Mouse (Mus musculus): ENCODE measurements at regions not wholly inside any gene's neighbourhood (a gene's known extent, or its start where the extent isn't known, plus 50 kb on each side); places are given as distances from the start of the nearest gene placed in this dataset.
A peak's percentile ranks its signal among the peaks of the same experiment; 100 is the strongest.

- peak; percentile 16 to 35 for DNase-seq (ENCODE audit: low spot score in 2 of 2)
Observed at GRCm38 (mm10) chr3:78901838-78902484, 384.4 kb downstream of the Rapgef2 start.

DNA sequence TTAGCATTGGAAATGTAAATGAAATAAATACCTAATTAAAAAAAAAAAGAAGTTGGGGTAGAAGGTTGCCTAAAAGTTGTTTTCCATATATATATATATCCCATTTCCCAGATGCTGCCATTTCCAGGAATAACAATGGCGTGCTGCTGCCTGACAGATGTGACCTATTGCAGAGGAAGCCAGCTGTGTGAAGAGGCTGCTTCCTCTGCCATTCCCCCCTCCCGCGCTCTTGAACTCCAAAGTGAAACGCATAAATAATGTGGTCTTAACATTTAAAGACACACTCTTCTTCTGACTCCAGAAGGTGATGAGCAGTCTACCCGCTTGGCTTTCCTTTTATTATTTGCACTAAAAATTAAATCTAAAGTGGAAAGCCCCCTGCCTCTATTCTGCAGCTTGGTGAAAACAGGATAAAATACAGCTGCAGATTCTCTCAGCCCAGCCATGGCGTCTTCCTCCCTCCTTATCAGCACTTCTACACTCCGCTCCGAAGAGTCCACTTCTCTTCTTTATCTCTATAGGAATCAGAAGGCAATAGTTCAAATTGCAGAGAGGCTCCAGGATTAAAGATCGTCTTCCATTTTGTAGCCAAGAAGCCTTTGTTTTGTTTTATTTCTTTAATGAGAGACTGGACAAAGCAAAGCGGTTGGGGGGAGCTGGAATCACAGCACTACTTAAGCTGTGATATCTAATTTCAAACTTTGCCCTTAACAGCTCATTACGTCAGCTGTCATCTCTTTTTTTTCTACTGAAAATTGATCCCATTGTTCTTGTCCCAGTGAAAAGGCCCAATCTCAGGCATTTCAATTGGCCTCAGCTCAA, 385.1 kb downstream of the Rapgef2 start:
- no peak for DNase-seq (ENCODE audit: low spot score in 2 of 2)

- DNase-seq (ENCODE audit: low spot score in 2 of 2) = no peak
Observed at GRCm38 (mm10) chr3:78899446-78900230, 386.7 kb downstream of the Rapgef2 start.

DNA sequence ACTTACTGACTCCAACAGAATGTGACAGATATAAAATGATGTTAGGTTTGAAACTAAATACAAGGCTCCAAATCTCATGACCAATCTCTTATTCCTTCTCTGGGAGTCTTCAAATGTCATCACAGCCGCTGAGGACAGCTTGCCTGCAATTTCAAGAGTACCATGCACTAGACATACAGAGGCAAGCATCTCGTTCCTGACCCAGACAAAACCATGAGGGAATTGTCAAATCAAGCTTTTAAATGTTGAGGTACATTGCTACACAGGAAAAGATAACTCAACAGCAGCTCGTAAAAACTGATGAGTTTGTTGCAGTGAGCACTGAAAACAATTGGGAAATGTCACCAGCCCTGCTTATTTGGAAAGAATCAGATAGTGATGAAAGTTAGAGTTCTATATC, 397.0 kb downstream of the Rapgef2 start:
- no peak for DNase-seq (ENCODE audit: low spot score in 2 of 2)

- no peak for DNase-seq (ENCODE audit: low spot score in 2 of 2)
Observed at GRCm38 (mm10) chr3:78884715-78885114, 401.6 kb downstream of the Rapgef2 start.

- DNase-seq (ENCODE audit: low spot score in 2 of 2) = no peak
Observed at GRCm38 (mm10) chr3:78884029-78884428, 402.3 kb downstream of the Rapgef2 start.

DNA sequence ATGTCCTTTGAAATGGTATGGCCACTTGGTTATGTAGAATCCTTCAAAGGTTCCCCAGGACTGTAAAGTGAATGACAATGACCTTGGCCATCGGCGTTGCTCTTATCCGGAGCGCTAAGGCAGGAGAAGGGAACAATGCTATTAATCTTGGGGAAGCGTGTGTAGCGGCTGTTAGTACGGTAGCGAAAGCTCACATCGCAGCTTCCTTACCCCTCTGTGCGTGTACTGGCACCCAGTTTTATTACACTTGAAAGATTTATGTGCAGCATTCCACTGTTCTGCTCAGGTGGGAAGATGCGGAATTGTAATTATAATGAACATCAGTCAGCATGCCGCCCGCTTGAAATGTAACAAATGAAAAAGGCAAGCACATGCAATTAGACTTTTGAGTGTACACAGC, 406.2 kb downstream of the Rapgef2 start:
- DNase-seq (ENCODE audit: low spot score in 2 of 2) = no peak

DNA sequence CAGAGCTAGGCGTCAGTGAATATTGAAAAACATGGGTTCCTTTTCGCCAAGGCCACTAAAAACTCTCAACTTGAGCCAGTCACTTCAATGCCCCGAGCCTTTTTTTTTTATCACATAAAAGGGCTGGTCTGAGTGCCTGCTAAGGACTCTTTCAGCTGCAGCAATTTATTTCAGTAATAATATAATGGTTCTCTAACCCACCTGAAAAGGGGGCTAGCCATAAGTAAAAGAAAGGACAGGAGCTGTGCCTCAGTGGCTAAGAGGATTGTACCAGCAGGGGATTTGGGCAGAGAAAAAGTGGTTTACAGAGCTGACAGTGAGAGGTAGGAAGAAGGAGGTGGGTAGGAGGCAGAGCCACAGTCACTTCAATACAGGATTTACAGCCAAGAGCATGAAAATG, 409.0 kb downstream of the Rapgef2 start:
- no peak for DNase-seq (ENCODE audit: low spot score in 2 of 2)

DNA sequence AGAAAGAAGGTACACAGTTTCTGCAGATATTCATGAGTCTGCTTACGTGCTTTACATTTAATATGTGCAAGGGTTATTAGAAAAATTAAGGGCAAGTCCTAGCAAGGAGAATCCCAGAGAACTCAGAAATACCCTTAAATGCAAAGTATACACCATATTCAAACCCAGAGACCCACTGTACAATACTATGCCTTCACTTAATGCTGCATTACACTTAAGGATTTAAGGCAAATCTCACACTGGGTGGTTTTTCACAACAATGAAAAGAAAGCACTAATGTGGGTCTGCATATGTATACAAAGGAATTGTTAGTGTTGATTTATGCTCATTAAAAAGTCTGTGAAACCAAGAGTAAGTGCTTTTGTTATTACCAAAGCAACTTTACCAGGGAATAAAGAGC, 419.4 kb downstream of the Rapgef2 start:
- DNase-seq (ENCODE audit: low spot score in 2 of 2) = no peak

DNA sequence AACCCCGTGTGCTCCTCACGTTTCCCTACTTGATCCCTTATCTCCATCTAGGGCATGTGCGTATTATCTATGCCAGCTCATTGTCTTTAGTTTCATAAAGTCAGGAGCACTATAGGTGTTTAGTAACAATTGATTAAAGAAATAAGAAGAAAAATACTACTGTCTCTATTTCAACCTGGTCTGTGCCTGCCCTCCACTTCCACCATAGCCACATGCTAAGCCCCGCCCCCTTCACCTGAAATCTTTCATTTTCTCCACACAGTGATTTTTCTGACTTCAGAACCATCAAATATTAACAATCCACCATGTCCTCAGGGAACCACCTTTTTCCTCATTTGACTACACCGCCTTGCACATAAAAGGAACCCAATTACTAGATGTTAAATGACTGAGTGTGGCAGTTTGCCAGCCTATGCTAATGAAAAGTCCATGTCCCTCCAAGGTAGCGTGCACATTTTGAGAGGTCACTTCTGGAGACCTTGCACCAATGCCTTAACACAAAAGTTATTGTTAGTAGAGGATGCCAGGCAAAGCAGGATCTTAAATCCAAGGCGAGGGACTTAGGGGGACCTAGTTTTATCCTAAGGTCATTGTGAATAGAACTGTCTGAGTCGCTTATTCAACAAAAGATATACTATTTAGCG, 420.1 kb downstream of the Rapgef2 start:
- no peak for DNase-seq (ENCODE audit: low spot score in 2 of 2)

GRCm38 (mm10) chr3:78863005-78863404, 423.3 kb downstream of the Rapgef2 start:
- no peak for DNase-seq (ENCODE audit: low spot score in 2 of 2)

GRCm38 (mm10) chr3:78846617-78847318, 439.5 kb downstream of the Rapgef2 start:
- DNase-seq (ENCODE audit: low spot score in 2 of 2) = no peak

DNA sequence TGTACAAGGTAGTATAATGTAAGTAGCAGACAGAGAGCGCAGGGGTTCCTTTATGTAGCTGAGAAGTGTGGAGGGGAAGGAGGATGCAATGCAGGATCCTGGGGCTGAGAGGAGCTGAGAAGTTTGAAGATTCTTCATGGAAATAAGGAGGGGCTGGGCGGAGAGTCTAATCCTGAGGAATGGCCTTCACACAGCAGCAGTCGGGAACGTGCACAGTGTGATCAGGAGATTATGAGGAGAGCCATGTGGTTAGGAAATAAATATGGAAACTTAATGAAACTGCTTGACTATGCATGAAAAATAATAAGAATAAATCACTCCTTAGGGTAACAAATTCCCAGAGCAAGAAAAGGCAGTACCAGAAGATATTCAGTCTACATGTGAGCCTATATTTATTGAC, 445.1 kb downstream of the Rapgef2 start:
- no peak for DNase-seq (ENCODE audit: low spot score in 2 of 2)

GRCm38 (mm10) chr3:78836824-78837223, 449.5 kb downstream of the Rapgef2 start:
- DNase-seq (ENCODE audit: low spot score in 2 of 2) = no peak

DNA sequence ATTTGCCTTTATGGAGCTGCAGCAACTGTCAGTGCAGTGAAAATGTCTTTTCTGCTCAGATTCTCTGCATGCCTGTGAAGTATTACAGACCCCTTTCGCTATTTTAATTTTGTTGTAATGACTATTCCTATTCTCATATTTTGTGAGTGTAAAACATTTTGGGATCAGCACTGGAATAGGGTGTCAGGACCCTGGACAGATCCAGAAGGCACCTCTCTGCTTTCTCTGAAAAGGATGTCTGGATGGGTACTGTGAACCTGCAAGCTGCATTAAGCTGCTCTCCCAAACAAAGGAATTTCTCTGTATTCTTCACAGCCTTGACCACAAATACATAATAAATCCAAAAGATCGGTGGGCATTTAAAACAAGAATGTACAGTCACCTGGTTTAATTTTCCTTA, 460.8 kb downstream of the Rapgef2 start:
- no peak for DNase-seq (ENCODE audit: low spot score in 2 of 2)

DNA sequence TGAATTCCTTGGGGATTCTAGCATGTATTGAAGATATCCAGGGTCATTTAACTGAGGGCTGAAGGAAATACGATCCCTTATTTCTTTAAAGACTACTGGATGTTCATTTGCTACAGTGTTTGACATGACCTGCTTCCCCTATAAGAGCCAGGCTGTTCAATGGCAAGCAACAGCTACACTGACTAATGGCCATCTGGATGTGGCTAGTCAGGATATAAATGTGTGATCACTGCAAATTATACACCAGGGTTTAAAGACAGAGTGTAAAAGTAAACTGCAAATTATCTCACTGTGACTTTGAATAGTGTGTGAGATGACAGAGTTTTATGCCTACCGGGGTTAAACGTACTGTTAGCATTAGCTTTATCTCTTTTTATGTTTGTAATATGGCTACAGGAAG, 473.9 kb downstream of the Rapgef2 start:
- no peak for DNase-seq (ENCODE audit: low spot score in 2 of 2)

DNA sequence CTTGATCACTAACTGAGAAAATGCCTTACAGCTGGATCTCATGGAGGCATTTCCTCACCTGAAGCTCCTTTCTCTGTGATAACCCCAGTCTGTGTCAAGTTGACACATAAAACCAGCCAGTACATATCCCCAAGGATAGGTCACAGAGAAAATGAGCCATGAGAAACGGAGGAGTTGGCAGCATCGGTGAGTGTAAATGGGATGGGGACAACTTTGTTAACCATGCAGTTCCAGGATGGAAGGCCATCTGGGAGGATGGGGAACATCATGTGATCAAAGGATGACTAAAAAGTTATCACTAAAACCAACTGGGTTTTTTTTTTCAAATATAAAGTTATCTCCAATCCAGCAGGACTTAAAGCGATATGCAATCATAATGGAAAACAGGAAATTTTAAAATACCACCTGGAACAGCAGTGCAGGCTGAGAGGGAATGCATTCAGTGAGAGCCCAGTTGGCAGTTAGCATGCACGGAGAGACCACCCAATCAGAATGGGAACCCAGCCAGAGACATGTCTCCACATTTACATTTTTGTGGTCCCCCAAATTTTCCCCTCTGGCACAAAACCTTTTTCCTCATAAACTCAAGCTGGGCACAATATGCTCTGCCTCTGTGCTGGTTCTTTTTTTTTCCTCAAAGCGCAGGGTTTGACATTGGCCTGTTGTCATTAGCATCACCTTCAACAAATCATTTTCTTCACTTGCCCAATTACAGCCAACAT, 475.7 kb downstream of the Rapgef2 start:
- DNase-seq (ENCODE audit: low spot score in 2 of 2) = no peak

- DNase-seq (ENCODE audit: low spot score in 2 of 2) = no peak
Observed at GRCm38 (mm10) chr3:78803176-78803575, 483.1 kb downstream of the Rapgef2 start.

GRCm38 (mm10) chr3:78795951-78796455, 490.3 kb downstream of the Rapgef2 start:
- no peak for DNase-seq (ENCODE audit: low spot score in 2 of 2)

DNA sequence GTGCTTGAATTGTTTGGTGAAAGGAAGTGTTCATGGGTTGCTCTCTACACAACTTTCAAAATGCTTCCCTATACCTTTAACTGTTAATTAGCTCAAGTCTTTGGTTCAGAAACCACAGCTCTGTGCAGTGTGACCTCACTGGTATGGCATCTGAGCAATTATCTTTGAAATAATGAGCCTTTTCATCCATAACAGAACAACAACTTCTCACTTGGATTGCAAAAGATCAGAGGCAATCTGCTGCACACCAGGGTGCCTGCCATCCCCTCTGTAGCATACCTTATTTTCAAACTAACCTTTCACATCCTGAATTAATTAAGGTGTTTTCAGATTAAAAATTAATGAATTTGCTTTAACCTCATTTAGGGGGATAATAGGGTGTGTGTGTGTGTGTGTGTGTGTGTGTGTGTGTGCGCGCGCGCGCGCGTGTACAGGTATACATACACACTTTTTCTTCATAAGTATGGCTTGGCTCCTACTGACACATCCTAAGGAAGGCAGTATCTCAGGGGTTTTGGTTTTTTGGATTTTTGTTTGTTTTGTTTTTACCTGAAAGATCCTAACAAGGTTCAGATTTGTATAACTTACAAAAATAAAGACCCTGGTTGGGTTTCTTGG, 493.8 kb downstream of the Rapgef2 start:
- DNase-seq (ENCODE audit: low spot score in 2 of 2) = no peak

Measured in frontal cortex, postnatal 10 days (tissue).